9 mouse cellular contexts compared by ENCODE assay signal in genomic region chr17:49615241-49615651, GRCm38 (mm10). TPM values are rescaled to one million over a fixed set of nuclear protein-coding genes. Genes with fewer than 3 reads are reported as not detected.
A peak's percentile ranks its signal among the peaks of the same experiment; 100 is the strongest.
DNase-seq lines count a peak whose midpoint lies in the region; ATAC-seq and TF ChIP-seq lines count a peak whose summit lies in the region.
"Had no signal": no experiment of that assay in that cellular context is flagged by ENCODE, and none has a peak within 500 bp of the region (broad histone marks: within the 10 kb centered on the region; RNA-seq: fewer than 3 reads in every experiment).

No protein-coding gene starts in this region.

- WGBS in heart, embryonic 10.5 days = 1% methylated on average over 26 of the region's 26 CpGs
- under 1% methylated on average over 26 of the region's 26 CpGs for WGBS in forebrain, embryonic 15.5 days
- WGBS in liver, postnatal 0 days (ENCODE audit: insufficient replicate concordance) = 2% methylated on average over 17 of the region's 26 CpGs

- H3K9me3 ChIP-seq in heart, embryonic 10.5 days = no peaks in the 10 kb centered on the region
- no peaks in the 10 kb centered on the region for H3K9me3 ChIP-seq in E14TG2a.4 (ENCODE audit: low read length)
- H3K9me3 ChIP-seq in forebrain, embryonic 15.5 days = no peaks in the 10 kb centered on the region
- H3K9me3 ChIP-seq in liver, postnatal 0 days (ENCODE audit: low read length) = no peaks in the 10 kb centered on the region

- H3K9ac ChIP-seq in forebrain, embryonic 15.5 days (replicated peaks) = peak overlapping the region; percentile 53
- H3K9ac ChIP-seq in liver, postnatal 0 days (replicated peaks) = no peak overlapping the region

- no peak for TF ChIP-seq CTCF in E14TG2a.4 (conservative IDR thresholded peaks at IDR 0.05; ENCODE audit: low read length)
- no peak for TF ChIP-seq CTCF in liver, postnatal 0 days (IDR thresholded peaks at IDR 0.05; ENCODE audit: low read depth)

- no peaks in the 10 kb centered on the region for H3K36me3 ChIP-seq in heart, embryonic 10.5 days
- no peaks in the 10 kb centered on the region for H3K36me3 ChIP-seq in E14TG2a.4 (ENCODE audit: insufficient read depth, low read length)
- no peaks in the 10 kb centered on the region for H3K36me3 ChIP-seq in forebrain, embryonic 15.5 days
- H3K36me3 ChIP-seq in liver, postnatal 0 days (replicated peaks; ENCODE audit: insufficient read depth, low read length) = no peaks in the 10 kb centered on the region
- H3K36me3 ChIP-seq: G1E had no signal

- H3K4me1 ChIP-seq in heart, embryonic 10.5 days = no peaks in the 10 kb centered on the region
- H3K4me1 ChIP-seq in E14TG2a.4 (replicated peaks; ENCODE audit: low read depth, low read length) = peaks cover 9% of the 10 kb centered on the region; the same call in 1 of the 2 replicates
- H3K4me1 ChIP-seq in forebrain, embryonic 15.5 days = peaks cover 12% of the 10 kb centered on the region
- peaks cover 6% of the 10 kb centered on the region for H3K4me1 ChIP-seq in liver, postnatal 0 days (ENCODE audit: insufficient read depth)

- peak; percentile 76 for DNase-seq in heart, embryonic 10.5 days (ENCODE audit: low spot score)
- DNase-seq in heart, adult 9 months (ENCODE audit: low spot score in 2 of 2) = no peak
- DNase-seq in liver, postnatal 0 days = peak; percentile 21
- no peak for DNase-seq in left cerebral cortex, adult 9 months (ENCODE audit: low spot score in 2 of 2)
- DNase-seq in cerebellum, adult 11 months = no peak
- DNase-seq in urinary bladder, postnatal 25 days (ENCODE audit: low spot score) = no peak

- peak overlapping the region; percentile 76 for H3K27ac ChIP-seq in heart, embryonic 10.5 days
- H3K27ac ChIP-seq in forebrain, embryonic 15.5 days (replicated peaks) = no peak overlapping the region
- no peak overlapping the region for H3K27ac ChIP-seq in liver, postnatal 0 days (ENCODE audit: low read depth)

- no peaks in the 10 kb centered on the region for H3K27me3 ChIP-seq in heart, embryonic 10.5 days (ENCODE audit: insufficient read depth, poor library complexity, severe bottlenecking)
- peaks cover 34% of the 10 kb centered on the region for H3K27me3 ChIP-seq in E14TG2a.4 (ENCODE audit: insufficient read depth, low read length)
- H3K27me3 ChIP-seq in forebrain, embryonic 15.5 days = no peaks in the 10 kb centered on the region
- 0 out of 2 replicates have a peak, but pooled peaks cover 3% of the 10 kb centered on the region for H3K27me3 ChIP-seq in liver, postnatal 0 days (ENCODE audit: insufficient read depth, low read length)

- peak overlapping the region; percentile 88 for H3K4me2 ChIP-seq in forebrain, embryonic 15.5 days (replicated peaks)
- peak overlapping the region; percentile 75 for H3K4me2 ChIP-seq in liver, postnatal 0 days (ENCODE audit: low read depth, low read length)

- ATAC-seq in forebrain, embryonic 15.5 days (replicated peaks) = peak; percentile 86
- peak; percentile 40 for ATAC-seq in liver, postnatal 0 days

- TF ChIP-seq EP300 in liver, postnatal 0 days (IDR thresholded peaks at IDR 0.05; ENCODE audit: low read depth) = no peak

- H3K4me3 ChIP-seq in heart, embryonic 10.5 days = peak overlapping the region; percentile 76
- peak overlapping the region; percentile 81 for H3K4me3 ChIP-seq in E14TG2a.4 (replicated peaks; ENCODE audit: low read length)
- H3K4me3 ChIP-seq in forebrain, embryonic 15.5 days = peak overlapping the region; percentile 58
- H3K4me3 ChIP-seq in liver, postnatal 0 days (ENCODE audit: low read depth, low read length) = peak overlapping the region; percentile 43

RNA-seq across cellular contexts. Expression of gene Kif6, which starts 0.3 kb away (rescaled TPM):
- polyA plus RNA-seq in heart, embryonic 10.5 days (2016; fragmentation: Nextera tagmentation; extraction: Ambion mirVana) = 1.1 and 2.0 TPM in 2 replicates
- 1.7 and 2.1 TPM in 2 replicates for polyA plus RNA-seq in forebrain, embryonic 15.5 days (2015; fragmentation: Nextera tagmentation; extraction: Ambion mirVana)
- not detected in 2 replicates for polyA plus RNA-seq in liver, postnatal 0 days (2015; fragmentation: Nextera tagmentation; extraction: Ambion mirVana)
- polyA plus RNA-seq: G1E had no signal

RNA-seq across cellular contexts. Expression of gene Daam2, which starts 51.1 kb away (rescaled TPM):
- polyA plus RNA-seq in heart, embryonic 10.5 days (2016; fragmentation: Nextera tagmentation; extraction: Ambion mirVana) = 3.9 and 8.8 TPM in 2 replicates
- 1.7 and 2.0 TPM in 2 replicates for polyA plus RNA-seq in forebrain, embryonic 15.5 days (2015; fragmentation: Nextera tagmentation; extraction: Ambion mirVana)
- 0.20 and 0.23 TPM in 2 replicates for polyA plus RNA-seq in liver, postnatal 0 days (2015; fragmentation: Nextera tagmentation; extraction: Ambion mirVana)
- polyA plus RNA-seq: G1E had no signal

Comparison
In these comparisons a context has a peak if more than half of its experiments do, and no peak if none do; other contexts are left out.
1. DNase-seq: peak in heart, embryonic 10.5 days (single experiment) and liver, postnatal 0 days (single experiment); none in heart, adult 9 months (0 of 2), left cerebral cortex, adult 9 months (0 of 2), cerebellum, adult 11 months (single experiment) and urinary bladder, postnatal 25 days (single experiment).
2. Peak in every context shown above with its lines, with median percentiles within 50 percentile points of each other: H3K4me3 ChIP-seq.